8 mouse cellular contexts compared by ENCODE assay signal in the genomic region with DNA sequence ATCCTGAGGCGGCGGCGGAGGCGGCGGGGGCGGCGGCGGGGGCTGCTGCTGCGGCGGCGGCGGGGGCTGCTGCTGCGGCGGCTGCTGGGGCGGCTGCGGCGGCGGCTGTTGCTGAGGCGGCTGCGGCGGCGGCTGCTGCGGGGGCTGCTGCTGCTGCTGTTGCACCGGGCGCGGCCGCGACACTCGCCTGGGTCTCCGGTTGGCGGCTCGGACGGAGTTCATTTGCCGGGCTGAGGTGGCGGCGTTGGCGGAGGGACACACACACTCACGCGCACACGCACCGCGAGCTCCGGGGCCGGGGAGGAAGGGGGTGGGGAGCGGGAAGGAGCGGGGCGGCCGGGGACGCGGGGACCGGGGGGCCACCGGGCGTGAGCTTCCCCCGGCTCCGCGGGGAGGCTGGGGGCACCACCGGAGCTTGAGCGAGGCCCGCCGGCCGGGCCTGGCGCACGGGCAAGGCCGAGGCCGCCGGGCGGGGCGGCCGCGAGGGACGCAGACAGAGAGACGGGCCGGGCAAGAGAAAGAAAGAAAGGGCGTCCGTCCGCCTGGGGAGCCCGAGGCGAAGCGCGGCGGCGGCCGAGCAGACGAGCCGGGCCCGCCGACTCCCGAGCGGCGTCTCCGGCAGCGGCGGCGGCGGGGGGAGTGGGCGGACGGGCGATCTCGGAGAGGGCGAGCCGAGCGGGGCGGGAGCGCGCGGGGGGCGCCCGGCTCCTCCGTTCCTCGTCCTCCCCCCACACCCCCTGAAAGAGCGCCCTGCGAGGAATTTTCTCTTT. TPM values are rescaled to one million over a fixed set of nuclear protein-coding genes. Genes with fewer than 3 reads are reported as not detected.
DNase-seq lines count a peak whose midpoint lies in the region; ATAC-seq and TF ChIP-seq lines count a peak whose summit lies in the region.

A gene (minus strand): TSS at position 261 of the 770 bp plus-strand sequence.

- H3K9me3 ChIP-seq in erythroblast, embryonic 14.5 days (ENCODE audit: control insufficient read depth, low read length): no peaks in the 10 kb centered on the region
- H3K9me3 ChIP-seq in embryonic facial prominence, embryonic 10.5 days: no peaks in the 10 kb centered on the region
- no peaks in the 10 kb centered on the region for H3K9me3 ChIP-seq in intestine, postnatal 0 days (ENCODE audit: control insufficient read depth)
- no peaks in the 10 kb centered on the region for H3K9me3 ChIP-seq in limb, embryonic 11.5 days (ENCODE audit: control insufficient read depth, low read length)
- H3K9me3 ChIP-seq in midbrain, embryonic 15.5 days: no peaks in the 10 kb centered on the region

- H3K4me2 ChIP-seq in intestine, postnatal 0 days (replicated peaks; ENCODE audit: low read depth): peak within 1 kb of the TSS; percentile 80
- H3K4me2 ChIP-seq in limb, embryonic 11.5 days (ENCODE audit: low read depth, severe bottlenecking): peak within 1 kb of the TSS; percentile 76
- peak within 1 kb of the TSS; percentile 52 for H3K4me2 ChIP-seq in midbrain, embryonic 15.5 days

- TF ChIP-seq POLR2A in spleen, adult 2 months (IDR thresholded peaks at IDR 0.05; ENCODE audit: low read depth, low read length): no peak

- peak within 1 kb of the TSS; percentile 94 for H3K4me3 ChIP-seq in erythroblast, embryonic 14.5 days (replicated peaks)
- H3K4me3 ChIP-seq in embryonic facial prominence, embryonic 10.5 days: peak within 1 kb of the TSS; percentile 99
- peak within 1 kb of the TSS; percentile 72 for H3K4me3 ChIP-seq in intestine, postnatal 0 days (ENCODE audit: low read depth, low read length)
- H3K4me3 ChIP-seq in limb, embryonic 11.5 days (ENCODE audit: low read depth, low read length): peak within 1 kb of the TSS; percentile 96
- peak within 1 kb of the TSS; percentile 99 for H3K4me3 ChIP-seq in midbrain, embryonic 15.5 days
- peak within 1 kb of the TSS; percentile 85 for H3K4me3 ChIP-seq in spleen, adult 2 months (ENCODE audit: extremely low read depth, insufficient read depth, insufficient read length)

- ATAC-seq in erythroblast, adult 5-6 weeks (replicated peaks; ENCODE audit: low FRiP score, poor library complexity, severe bottlenecking): no peak
- ATAC-seq in granulocyte monocyte progenitor cell, adult 5-6 weeks (replicated peaks; ENCODE audit: poor library complexity, severe bottlenecking): no peak
- ATAC-seq in intestine, postnatal 0 days: peak; percentile 18
- ATAC-seq in limb, embryonic 11.5 days (ENCODE audit: insufficient number of reproducible peaks, low FRiP score, low TSS enrichment, low read depth): 0 out of 2 replicates have a peak, but pooled peaks have one; percentile 0
- ATAC-seq in midbrain, embryonic 15.5 days (replicated peaks): peak; percentile 19

- no peaks in the 10 kb centered on the region for H3K27me3 ChIP-seq in erythroblast, embryonic 14.5 days (ENCODE audit: control insufficient read depth)
- no peaks in the 10 kb centered on the region for H3K27me3 ChIP-seq in embryonic facial prominence, embryonic 10.5 days (replicated peaks; ENCODE audit: low read depth, poor library complexity, severe bottlenecking)
- no peaks in the 10 kb centered on the region for H3K27me3 ChIP-seq in intestine, postnatal 0 days (replicated peaks; ENCODE audit: control insufficient read depth, insufficient read depth, low read length)
- H3K27me3 ChIP-seq in limb, embryonic 11.5 days (ENCODE audit: control insufficient read depth, insufficient read depth, low read length): no peaks in the 10 kb centered on the region
- H3K27me3 ChIP-seq in midbrain, embryonic 15.5 days (replicated peaks): no peaks in the 10 kb centered on the region
- H3K27me3 ChIP-seq in spleen, adult 2 months (ENCODE audit: control insufficient read depth, insufficient read depth, low read length): no peaks in the 10 kb centered on the region

- H3K27ac ChIP-seq in embryonic facial prominence, embryonic 10.5 days (replicated peaks): peak within 1 kb of the TSS; percentile 100
- H3K27ac ChIP-seq in intestine, postnatal 0 days (ENCODE audit: low read depth, low read length): peak within 1 kb of the TSS; percentile 100
- H3K27ac ChIP-seq in limb, embryonic 11.5 days (replicated peaks; ENCODE audit: low read depth, low read length): peak within 1 kb of the TSS; percentile 100
- peak within 1 kb of the TSS; percentile 100 for H3K27ac ChIP-seq in midbrain, embryonic 15.5 days
- H3K27ac ChIP-seq in spleen, adult 2 months (ENCODE audit: insufficient read depth, low read length): peak within 1 kb of the TSS; percentile 99

- WGBS in embryonic facial prominence, embryonic 10.5 days: 2% methylated on average over 110 of the region's 112 CpGs
- under 1% methylated on average over 35 of the region's 112 CpGs for WGBS in intestine, postnatal 0 days
- WGBS in limb, embryonic 11.5 days: under 1% methylated on average over 43 of the region's 112 CpGs
- under 1% methylated on average over 70 of the region's 112 CpGs for WGBS in midbrain, embryonic 15.5 days
- WGBS in spleen, adult 2 months: 5% methylated on average over 87 of the region's 112 CpGs

- H3K4me1 ChIP-seq in erythroblast, embryonic 14.5 days (ENCODE audit: control insufficient read depth): peaks cover 33% of the 10 kb centered on the region
- peaks cover 17% of the 10 kb centered on the region for H3K4me1 ChIP-seq in embryonic facial prominence, embryonic 10.5 days
- no peaks in the 10 kb centered on the region for H3K4me1 ChIP-seq in intestine, postnatal 0 days (replicated peaks; ENCODE audit: control insufficient read depth, insufficient read depth, low read length)
- H3K4me1 ChIP-seq in limb, embryonic 11.5 days (ENCODE audit: control insufficient read depth, insufficient read depth, low read length): peaks cover 7% of the 10 kb centered on the region; the same call in 1 of the 2 replicates
- peaks cover 17% of the 10 kb centered on the region for H3K4me1 ChIP-seq in midbrain, embryonic 15.5 days
- peaks cover 5% of the 10 kb centered on the region; the same call in 1 of the 2 replicates for H3K4me1 ChIP-seq in spleen, adult 2 months (ENCODE audit: control insufficient read depth, insufficient read depth, insufficient read length)

- TF ChIP-seq CTCF in intestine, postnatal 0 days (IDR thresholded peaks at IDR 0.05; ENCODE audit: low read depth): no peak
- TF ChIP-seq CTCF in spleen, adult 2 months (IDR thresholded peaks at IDR 0.05; ENCODE audit: extremely low read depth, insufficient read depth, insufficient read length, insufficient replicate concordance): no peak

- no peaks in the 10 kb centered on the region; the same call in 1 of the 2 replicates for H3K36me3 ChIP-seq in erythroblast, embryonic 14.5 days (ENCODE audit: control insufficient read depth)
- peaks cover 3% of the 10 kb centered on the region; the same call in 1 of the 2 replicates for H3K36me3 ChIP-seq in embryonic facial prominence, embryonic 10.5 days (replicated peaks)
- H3K36me3 ChIP-seq in intestine, postnatal 0 days (ENCODE audit: control insufficient read depth, insufficient read depth): no peaks in the 10 kb centered on the region
- H3K36me3 ChIP-seq in limb, embryonic 11.5 days (ENCODE audit: control insufficient read depth, insufficient read depth, low read length): no peaks in the 10 kb centered on the region
- no peaks in the 10 kb centered on the region for H3K36me3 ChIP-seq in midbrain, embryonic 15.5 days (replicated peaks)
- no peaks in the 10 kb centered on the region for H3K36me3 ChIP-seq in spleen, adult 2 months (ENCODE audit: control insufficient read depth, insufficient read depth, low read length)

- peak within 1 kb of the TSS; percentile 99 for H3K9ac ChIP-seq in intestine, postnatal 0 days (ENCODE audit: low read depth, low read length)
- peak within 1 kb of the TSS; percentile 100 for H3K9ac ChIP-seq in limb, embryonic 11.5 days (ENCODE audit: low read length)
- peak within 1 kb of the TSS; percentile 100 for H3K9ac ChIP-seq in midbrain, embryonic 15.5 days

- DNase-seq in embryonic facial prominence, embryonic 10.5 days (ENCODE audit: low spot score): peak; percentile 74
- DNase-seq in limb, embryonic 11.5 days (ENCODE audit: low spot score): peak; percentile 71
- peak in 1 of 2 experiments; percentile 48 for DNase-seq in spleen, adult 2 months (ENCODE audit: low read depth in 1 of 2, low spot score in 2 of 2)

RNA-seq across cellular contexts. Expression of the gene that starts here (rescaled TPM):
- polyA plus RNA-seq in erythroblast, embryonic 14.5 days (2012): 0.16 and 0.17 TPM in 2 replicates
- total RNA-seq in erythroblast, adult 5-6 weeks (2015; ENCODE audit: low replicate concordance): 11.5 and 13.2 TPM in 2 replicates
- 5.7 and 8.7 TPM in 2 replicates for total RNA-seq in erythroblast, adult 5-6 weeks (2017; ENCODE audit: low replicate concordance)
- 16.7 and 17.5 TPM in 2 replicates for polyA plus RNA-seq in embryonic facial prominence, embryonic 10.5 days (2016; fragmentation: Nextera tagmentation; extraction: Ambion mirVana)
- 22.0 and 23.1 TPM in 2 replicates for total RNA-seq in granulocyte monocyte progenitor cell, adult 5-6 weeks (2014; fragmentation: Nextera tagmentation)
- 17.5 and 24.6 TPM in 2 replicates for total RNA-seq in granulocyte monocyte progenitor cell, adult 5-6 weeks (2017)
- polyA plus RNA-seq in intestine, postnatal 0 days (2015; fragmentation: Nextera tagmentation; extraction: Ambion mirVana): 8.5 and 9.3 TPM in 2 replicates
- 32.2 and 33.6 TPM in 2 replicates for polyA plus RNA-seq in limb, embryonic 11.5 days (2014; fragmentation: Nextera tagmentation; extraction: Ambion mirVana)
- polyA plus RNA-seq in midbrain, embryonic 15.5 days (2015; fragmentation: Nextera tagmentation; extraction: Ambion mirVana): 33.6 and 37.5 TPM in 2 replicates
- polyA plus RNA-seq in spleen, adult 2 months (2012; rRNA removed): 13.6 and 17.0 TPM in 2 replicates

Comparison
In these comparisons a context has a peak if more than half of its experiments do, and no peak if none do; other contexts are left out.
1. ATAC-seq: peak in intestine, postnatal 0 days (single experiment), limb, embryonic 11.5 days (single experiment) and midbrain, embryonic 15.5 days (single experiment); none in erythroblast, adult 5-6 weeks (single experiment) and granulocyte monocyte progenitor cell, adult 5-6 weeks (single experiment).
2. Peak in every context shown above with its lines, with median percentiles within 50 percentile points of each other: H3K4me3 ChIP-seq, H3K27ac ChIP-seq, H3K4me2 ChIP-seq and H3K9ac ChIP-seq.